Mouse (Mus musculus): ENCODE results near the gene Tpi1. TPM values are rescaled to one million over a fixed set of nuclear protein-coding genes. Genes with fewer than 3 reads are reported as not detected.
A peak's percentile ranks its signal among the peaks of the same experiment; 100 is the strongest.

Gene Tpi1
- total and polyA plus RNA-seq, 3 experiments: 102 to 1,182 (median 440) TPM

DNA sequence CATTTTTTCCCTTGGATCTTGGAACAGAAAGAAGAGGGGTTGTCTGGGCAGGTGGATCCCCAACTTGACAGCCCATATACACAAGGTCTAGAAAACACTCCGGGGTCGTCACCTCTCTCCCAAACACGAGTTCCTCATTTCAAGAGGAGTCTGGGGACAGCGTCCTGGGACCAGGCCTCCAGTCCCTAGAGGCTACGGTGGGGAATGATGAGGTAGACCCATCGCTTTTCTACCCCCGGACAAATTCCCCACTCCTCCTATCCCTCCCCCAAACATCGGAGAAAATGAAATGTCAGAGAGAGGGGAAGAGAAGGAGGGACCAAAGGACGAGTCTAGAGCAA is 45.4 kb downstream of the Tpi1 start:
- Histone ChIP-seq H3K4me3 (ENCODE audit: control insufficient read depth in 1 of 2, insufficient read depth in 1 of 2, low read depth in 2 of 2, low read length in 2 of 2) (peak overlapping the region; percentile 75 to 80), H3K9me3 (replicated peaks; ENCODE audit: insufficient read depth, low read length) (no peaks in the 10 kb centered on the region), H3K27ac (ENCODE audit: control insufficient read depth, low read depth, low read length) (no peak overlapping the region), H3K9ac (ENCODE audit: control insufficient read depth, low read depth, low read length, poor library complexity, severe bottlenecking) (peak overlapping the region; percentile 71), H3K4me1 (ENCODE audit: control insufficient read depth in 1 of 2, insufficient read depth in 2 of 2, low read length in 2 of 2) (peaks cover 0 to 15% of the 10 kb centered on the region in 2 experiments; a peak in 2 of 4 replicates), H3K79me2 (ENCODE audit: control insufficient read depth, insufficient read depth, low read length, poor library complexity) (no peaks in the 10 kb centered on the region; the same call in 1 of the 2 replicates), H3K27me3 (ENCODE audit: control insufficient read depth in 1 of 2, insufficient read depth in 2 of 2, low read length in 2 of 2) (peaks cover 0 to 2% of the 10 kb centered on the region in 2 experiments; a peak in 1 of 4 replicates), H3K36me3 (ENCODE audit: control insufficient read depth in 1 of 2, insufficient read depth in 2 of 2, low read length in 2 of 2) (peaks cover 0 to 6% of the 10 kb centered on the region in 2 experiments; a peak in 1 of 4 replicates)
- TF ChIP-seq UBTF (IDR thresholded peaks at IDR 0.05; ENCODE audit: borderline replicate concordance, insufficient read depth, low read depth, low read length) (peak; percentile 4; the same call in 1 of the 2 replicates), GATA1 (IDR thresholded peaks at IDR 0.05; ENCODE audit: low read depth, low read length) (no peak)
- peak; percentile 61 for DNase-seq (ENCODE audit: low read depth, low spot score)

DNA sequence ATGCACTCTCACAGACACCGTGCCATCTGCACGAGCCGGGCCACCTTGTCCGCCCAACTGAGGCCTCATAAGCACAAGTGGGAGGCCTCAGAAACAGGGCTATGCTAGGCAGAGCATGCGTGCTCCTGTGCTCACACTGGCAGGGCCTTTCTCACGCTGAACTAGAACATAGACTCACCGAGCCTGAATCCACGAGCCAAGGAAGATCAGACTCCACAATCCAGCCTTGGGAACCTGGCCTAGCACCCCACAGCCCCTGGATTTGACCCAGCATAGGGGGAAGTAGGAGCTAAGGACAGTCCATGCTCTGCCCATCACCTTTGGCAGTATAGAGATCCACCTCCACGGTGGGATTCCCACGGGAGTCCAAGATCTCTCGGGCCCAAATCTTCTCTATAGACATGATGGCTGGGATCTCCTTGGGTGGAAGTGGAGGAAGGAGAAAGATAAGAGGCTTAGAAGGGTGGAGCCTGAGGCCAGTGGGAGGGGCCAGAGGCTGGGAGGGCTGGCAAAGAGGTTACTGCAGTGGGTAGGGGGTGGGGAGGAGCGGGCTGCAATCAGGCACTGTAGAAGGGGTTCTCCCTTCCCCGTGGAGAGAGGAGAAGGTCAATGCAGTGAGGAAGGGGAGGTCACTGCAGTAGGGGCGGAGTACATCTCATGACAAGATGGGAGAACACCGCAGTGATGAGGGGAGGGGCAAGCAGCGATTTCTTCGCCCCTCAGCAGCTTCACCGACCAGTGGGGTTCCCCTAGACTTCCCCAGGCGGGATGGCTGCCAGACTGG is 46.0 kb downstream of the Tpi1 start:
- H3K9me3 ChIP-seq (replicated peaks; ENCODE audit: insufficient read depth, low read length): no peaks in the 10 kb centered on the region
- peak; percentile 78 for DNase-seq (ENCODE audit: low read depth, low spot score)
- H3K4me1 ChIP-seq (ENCODE audit: control insufficient read depth in 1 of 2, insufficient read depth in 2 of 2, low read length in 2 of 2): peaks cover 0 to 15% of the 10 kb centered on the region in 2 experiments; a peak in 2 of 4 replicates
- H3K79me2 ChIP-seq (ENCODE audit: control insufficient read depth, insufficient read depth, low read length, poor library complexity): no peaks in the 10 kb centered on the region; the same call in 1 of the 2 replicates
- peaks cover 0 to 6% of the 10 kb centered on the region in 2 experiments; a peak in 1 of 4 replicates for H3K36me3 ChIP-seq (ENCODE audit: control insufficient read depth in 1 of 2, insufficient read depth in 2 of 2, low read length in 2 of 2)
- H3K4me3 ChIP-seq (ENCODE audit: control insufficient read depth in 1 of 2, insufficient read depth in 1 of 2, low read depth in 2 of 2, low read length in 2 of 2): peak overlapping the region; percentile 75 to 80
- H3K9ac ChIP-seq (ENCODE audit: control insufficient read depth, low read depth, low read length, poor library complexity, severe bottlenecking): peak overlapping the region; percentile 71
- no peak overlapping the region for H3K27ac ChIP-seq (ENCODE audit: control insufficient read depth, low read depth, low read length)
- TF ChIP-seq SIN3A (IDR thresholded peaks at IDR 0.05; ENCODE audit: low read length) (0 out of 2 replicates have a peak, but pooled peaks have one; percentile 5), NELFE (IDR thresholded peaks at IDR 0.05; ENCODE audit: low read depth, low read length) (0 out of 2 replicates have a peak, but pooled peaks have one; percentile 9), MAZ (IDR thresholded peaks at IDR 0.05; ENCODE audit: low read depth, low read length) (peak; percentile 39; the same call in 1 of the 2 replicates), RAD21 (IDR thresholded peaks at IDR 0.05; ENCODE audit: low read depth, low read length) (no peak), MXI1 (IDR thresholded peaks at IDR 0.05; ENCODE audit: low read depth, low read length) (0 out of 2 replicates have a peak, but pooled peaks have one; percentile 31), JUND (IDR thresholded peaks at IDR 0.05; ENCODE audit: low read depth, low read length) (no peak), GATA1 (IDR thresholded peaks at IDR 0.05; ENCODE audit: low read depth, low read length) (peak; percentile 11; the same call in 1 of the 2 replicates)
- peaks cover 0 to 1% of the 10 kb centered on the region in 2 experiments; a peak in 1 of 4 replicates for H3K27me3 ChIP-seq (ENCODE audit: control insufficient read depth in 1 of 2, insufficient read depth in 2 of 2, low read length in 2 of 2)

DNA sequence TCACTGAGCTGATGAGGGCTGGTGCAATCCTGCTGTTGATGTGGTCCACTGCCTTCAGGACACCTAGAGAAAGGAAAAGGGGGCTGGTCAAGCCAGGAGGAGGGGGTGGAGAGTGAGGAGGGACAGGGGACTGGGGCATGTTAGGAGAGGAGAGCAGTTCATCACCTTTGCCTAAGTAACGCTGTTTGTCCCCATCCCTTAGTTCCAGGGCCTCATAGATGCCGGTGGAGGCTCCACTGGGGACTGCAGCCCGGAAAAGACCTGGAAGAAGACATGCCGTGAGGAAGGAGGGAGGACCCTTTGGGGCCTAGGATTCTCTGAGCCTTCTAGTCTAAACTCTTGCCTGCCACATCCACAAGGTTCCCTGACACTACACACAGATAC is 46.6 kb downstream of the Tpi1 start:
- Histone ChIP-seq H3K4me1 (ENCODE audit: control insufficient read depth in 1 of 2, insufficient read depth in 2 of 2, low read length in 2 of 2) (peaks cover 0 to 15% of the 10 kb centered on the region in 2 experiments; a peak in 2 of 4 replicates), H3K9ac (ENCODE audit: control insufficient read depth, low read depth, low read length, poor library complexity, severe bottlenecking) (no peak overlapping the region), H3K27ac (ENCODE audit: control insufficient read depth, low read depth, low read length) (no peak overlapping the region), H3K36me3 (ENCODE audit: control insufficient read depth in 1 of 2, insufficient read depth in 2 of 2, low read length in 2 of 2) (peaks cover 0 to 6% of the 10 kb centered on the region in 2 experiments; a peak in 1 of 4 replicates), H3K27me3 (ENCODE audit: control insufficient read depth in 1 of 2, insufficient read depth in 2 of 2, low read length in 2 of 2) (no peaks in the 10 kb centered on the region; a peak in 1 of 4 replicates), H3K4me3 (ENCODE audit: control insufficient read depth in 1 of 2, insufficient read depth in 1 of 2, low read depth in 2 of 2, low read length in 2 of 2) (no peak overlapping the region), H3K79me2 (ENCODE audit: control insufficient read depth, insufficient read depth, low read length, poor library complexity) (no peaks in the 10 kb centered on the region; the same call in 1 of the 2 replicates), H3K9me3 (replicated peaks; ENCODE audit: insufficient read depth, low read length) (no peaks in the 10 kb centered on the region)
- TF ChIP-seq JUND (IDR thresholded peaks at IDR 0.05; ENCODE audit: low read depth, low read length) (no peak), ZC3H11A (IDR thresholded peaks at IDR 0.05; ENCODE audit: low read depth, low read length) (no peak), SIN3A (IDR thresholded peaks at IDR 0.05; ENCODE audit: low read length) (no peak), BHLHE40 (IDR thresholded peaks at IDR 0.05; ENCODE audit: borderline replicate concordance, low read depth, low read length) (no peak), MEF2A (IDR thresholded peaks at IDR 0.05; ENCODE audit: extremely low read depth, insufficient replicate concordance, low read depth, low read length, poor library complexity, severe bottlenecking) (no peak), MXI1 (IDR thresholded peaks at IDR 0.05; ENCODE audit: low read depth, low read length) (no peak), RCOR1 (IDR thresholded peaks at IDR 0.05; ENCODE audit: low read depth, low read length) (no peak), ELF1 (IDR thresholded peaks at IDR 0.05; ENCODE audit: low read depth, low read length) (no peak), POLR2AphosphoS2 (IDR thresholded peaks at IDR 0.05; ENCODE audit: low read length) (no peak), MYB (IDR thresholded peaks at IDR 0.05; ENCODE audit: low read depth, low read length) (no peak), RAD21 (IDR thresholded peaks at IDR 0.05; ENCODE audit: low read depth, low read length) (no peak), MAX (IDR thresholded peaks at IDR 0.05; ENCODE audit: low read length) (no peak), SMC3 (IDR thresholded peaks at IDR 0.05; ENCODE audit: low read depth, low read length) (no peak), NELFE (IDR thresholded peaks at IDR 0.05; ENCODE audit: low read depth, low read length) (no peak)
- no peak for DNase-seq (ENCODE audit: low read depth, low spot score)
